Mouse (Mus musculus): ENCODE measurements around the gene Nqo1. TPM values are rescaled to one million over a fixed set of nuclear protein-coding genes. Genes with fewer than 3 reads are reported as not detected.

Gene Nqo1
- total RNA-seq (2021), result 10 to 100 TPM; 27.9 to 33.4 TPM

GRCm38 (mm10) chr8:107403038-107403781 lies at the start of gene Nqo1:
Nqo1 (minus strand) TSS chr8:107403206.
- intact Hi-C loops (cut with DNase I), result no loop called here
- DNase-seq (ENCODE audit: low spot score), result peak; percentile 75

GRCm38 (mm10) chr8:107451414-107452066 lies 48.5 kb upstream of the Nqo1 start:
- no peak for DNase-seq (ENCODE audit: low spot score)
- intact Hi-C loops (cut with DNase I), result no loop called here

- DNase-seq (ENCODE audit: low spot score), result no peak
- intact Hi-C loops (cut with DNase I), result no loop called here
These were observed 46.6 kb upstream of the Nqo1 start for GRCm38 (mm10) chr8:107449655-107450054.

GRCm38 (mm10) chr8:107449130-107449529 lies 46.1 kb upstream of the Nqo1 start:
- intact Hi-C loops (cut with DNase I), result no loop called here

GRCm38 (mm10) chr8:107448382-107448889 lies 45.4 kb upstream of the Nqo1 start:
- DNase-seq (ENCODE audit: low spot score), result no peak
- intact Hi-C loops (cut with DNase I), result no loop called here

More at GRCm38 (mm10) chr8:107449130-107449529, 46.1 kb upstream of the Nqo1 start:
- no peak for DNase-seq (ENCODE audit: low spot score)

- intact Hi-C loops (cut with DNase I), result no loop called here
- no peak for DNase-seq (ENCODE audit: low spot score)
These were observed 44.7 kb upstream of the Nqo1 start for GRCm38 (mm10) chr8:107447713-107448112.

- DNase-seq (ENCODE audit: low spot score), result no peak
- intact Hi-C loops (cut with DNase I), result no loop called here
These were observed 41.6 kb upstream of the Nqo1 start for GRCm38 (mm10) chr8:107444626-107445025.

- no peak for DNase-seq (ENCODE audit: low spot score)
- intact Hi-C loops (cut with DNase I), result no loop called here
These were observed 37.0 kb upstream of the Nqo1 start for GRCm38 (mm10) chr8:107439880-107440625.

- DNase-seq (ENCODE audit: low spot score), result no peak
- intact Hi-C loops (cut with DNase I), result no loop called here
These were observed 34.7 kb upstream of the Nqo1 start for GRCm38 (mm10) chr8:107437711-107438110.

- no peak for DNase-seq (ENCODE audit: low spot score)
- intact Hi-C loops (cut with DNase I), result no loop called here
These were observed 33.9 kb upstream of the Nqo1 start for GRCm38 (mm10) chr8:107436841-107437421.

- DNase-seq (ENCODE audit: low spot score), result peak; percentile 60
- intact Hi-C loops (cut with DNase I), result no loop called here
These were observed 33.2 kb upstream of the Nqo1 start, which contains the start of gene Wwp2 for GRCm38 (mm10) chr8:107435962-107436831. Wwp2 (plus strand) TSS chr8:107436365.

GRCm38 (mm10) chr8:107435421-107435961 lies 32.5 kb upstream of the Nqo1 start:
- no peak for DNase-seq (ENCODE audit: low spot score)
- intact Hi-C loops (cut with DNase I), result no loop called here

GRCm38 (mm10) chr8:107430821-107431220 lies 27.8 kb upstream of the Nqo1 start:
- no peak for DNase-seq (ENCODE audit: low spot score)
- intact Hi-C loops (cut with DNase I), result no loop called here

GRCm38 (mm10) chr8:107425230-107425597 lies 22.2 kb upstream of the Nqo1 start:
- intact Hi-C loops (cut with DNase I), result loop anchor here (2.0 kb wide), 2 partner anchors 36 to 312 kb away; no protein-coding TSS in a partner anchor
- no peak for DNase-seq (ENCODE audit: low spot score)

- DNase-seq (ENCODE audit: low spot score), result peak; percentile 90
- intact Hi-C loops (cut with DNase I), result loop anchor here (2.0 to 5.0 kb wide), 3 partner anchors 36 to 322 kb away; no protein-coding TSS in a partner anchor
These were observed 21.7 kb upstream of the Nqo1 start, which contains the start of gene Nob1 for GRCm38 (mm10) chr8:107424597-107425229. Nob1 (minus strand) TSS chr8:107425051.

- intact Hi-C loops (cut with DNase I), result loop anchor here (2.0 to 5.0 kb wide), 3 partner anchors 35 to 322 kb away; no protein-coding TSS in a partner anchor
- no peak for DNase-seq (ENCODE audit: low spot score)
These were observed 21.2 kb upstream of the Nqo1 start for GRCm38 (mm10) chr8:107424176-107424575.

GRCm38 (mm10) chr8:107417001-107417400 lies 14.0 kb upstream of the Nqo1 start:
- intact Hi-C loops (cut with DNase I), result no loop called here
- no peak for DNase-seq (ENCODE audit: low spot score)

- intact Hi-C loops (cut with DNase I), result loop anchor here (5.0 kb wide), 1 partner anchor 163 kb away; no protein-coding TSS in a partner anchor
- DNase-seq (ENCODE audit: low spot score), result no peak
These were observed 10.9 kb upstream of the Nqo1 start for GRCm38 (mm10) chr8:107413881-107414280.
